Mouse (Mus musculus) erythroblast, embryonic 14.5 days (primary cell): ENCODE data around the gene 1700122O11Rik. TPM values are rescaled to one million over a fixed set of nuclear protein-coding genes. Genes with fewer than 3 reads are reported as not detected.

Source experiments
- H3K27me3 ChIP-seq: 2 replicates; pipeline ENCODE4 v1.6.1; 2012; ENCODE audit warnings: inconsistent platforms; ENCODE audit not compliant: control insufficient read depth
- H3K36me3 ChIP-seq: 2 replicates; pipeline ENCODE4 v1.6.1; 2012; ENCODE audit warnings: mild to moderate bottlenecking, inconsistent platforms; ENCODE audit not compliant: control insufficient read depth
- H3K4me1 ChIP-seq: 2 replicates; pipeline ENCODE4 v1.6.1; 2012; ENCODE audit warnings: inconsistent platforms; ENCODE audit not compliant: control insufficient read depth
- H3K4me3 ChIP-seq: replicated peaks from 2 replicates; pipeline ENCODE3; 2012; ENCODE audit warnings: moderate library complexity, mild to moderate bottlenecking, inconsistent platforms
- H3K9me3 ChIP-seq: 2 replicates; pipeline ENCODE4 v1.6.1; 2012; ENCODE audit warnings: low read length, inconsistent platforms, mixed read lengths; ENCODE audit not compliant: control insufficient read depth
- GATA1 ChIP-seq: IDR thresholded peaks from 2 replicates; pipeline ENCODE4 v1.6.1; 2012; ENCODE audit warnings: low read length, inconsistent platforms, mixed read lengths
- TAL1 ChIP-seq: IDR thresholded peaks from 3 replicates; pipeline ENCODE4 v1.6.1; 2012; ENCODE audit warnings: low read length, inconsistent platforms, mixed read lengths
- polyA plus RNA-seq: library from polyadenylated mRNA; stranded (reverse); fragments of >175 nt; gene quantifications from 2 replicates; pipeline ENCODE4 v1.2.3, GENCODE M21; 2012

Gene 1700122O11Rik
- polyA plus RNA-seq, 1 experiment = not detected

DNA sequence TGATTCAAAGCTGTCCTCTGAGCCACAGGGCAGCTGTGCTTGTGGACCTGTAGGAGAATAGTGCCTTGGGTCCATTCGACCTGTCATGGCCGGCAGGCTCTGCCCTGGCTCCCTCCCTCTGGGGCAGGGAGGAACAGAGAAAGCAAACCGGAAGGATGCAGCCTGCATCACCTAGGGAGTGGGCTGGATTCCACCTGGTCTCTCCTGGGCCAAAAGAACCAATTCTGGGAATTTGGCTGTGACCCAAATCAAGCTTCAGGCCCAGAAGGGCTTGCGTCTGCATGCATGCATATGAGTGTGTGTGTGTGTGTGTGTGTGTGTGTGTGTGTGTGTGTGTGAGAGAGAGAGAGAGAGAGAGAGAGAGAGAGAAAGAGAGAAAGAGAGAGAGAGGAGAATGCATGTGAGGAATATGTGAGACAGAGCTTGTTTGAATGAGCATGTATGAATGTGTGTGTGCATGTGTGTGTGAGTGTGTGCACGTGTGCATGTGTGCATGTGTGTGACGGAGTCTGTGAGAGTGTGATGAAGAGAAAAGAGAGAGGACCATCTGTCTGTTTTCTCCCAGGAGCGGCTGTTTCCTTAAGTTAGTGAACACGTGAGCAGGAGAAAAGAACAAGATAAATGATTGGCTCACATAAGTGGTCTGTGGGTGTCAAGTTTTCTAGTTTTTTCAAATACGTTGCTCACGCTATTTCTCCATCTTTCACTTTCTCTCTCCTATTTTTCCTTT lies 14.4 kb upstream of the 1700122O11Rik start:
- TF ChIP-seq GATA1 = no peak
- no peaks in the 10 kb centered on the region for H3K36me3 ChIP-seq
- H3K4me1 ChIP-seq = no peaks in the 10 kb centered on the region
- H3K9me3 ChIP-seq = peaks cover 3% of the 10 kb centered on the region; the same call in 1 of the 2 replicates
- peaks cover 17% of the 10 kb centered on the region for H3K27me3 ChIP-seq
- no peak overlapping the region for H3K4me3 ChIP-seq

DNA sequence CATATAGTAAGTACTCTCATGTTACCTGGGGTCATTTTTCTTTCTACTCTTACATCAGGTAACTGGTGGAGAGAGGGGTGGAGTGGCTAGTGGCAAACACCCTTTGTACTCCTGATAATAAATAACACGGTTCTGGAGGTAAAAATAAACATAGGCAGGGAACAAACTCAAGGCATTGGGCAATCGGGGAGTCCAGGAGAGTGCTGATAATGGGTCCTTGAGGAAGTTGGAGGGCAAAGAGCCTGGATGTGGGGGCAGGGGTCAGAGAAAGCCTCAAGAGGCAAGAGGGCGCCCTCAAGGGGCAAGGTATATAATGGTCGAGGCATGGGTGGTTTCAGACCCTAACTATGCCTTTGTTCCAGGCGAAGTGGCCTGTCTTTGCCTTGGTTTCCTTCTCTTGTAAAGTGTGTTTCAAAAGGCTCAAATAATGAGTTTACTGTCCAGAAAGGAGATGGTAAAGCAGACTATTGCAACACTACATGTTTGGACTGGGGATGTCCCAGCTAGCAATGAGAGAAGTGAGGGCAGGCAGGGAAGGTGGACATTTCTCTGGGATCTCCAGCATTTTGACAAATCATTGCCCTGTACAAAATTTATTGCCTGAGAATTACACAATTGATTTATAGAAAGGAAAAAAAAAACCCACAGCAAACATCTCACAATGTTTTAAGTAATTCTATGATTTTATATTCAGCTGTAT lies 13.7 kb upstream of the 1700122O11Rik start:
- TF ChIP-seq GATA1 = no peak
- no peak for TF ChIP-seq TAL1
- Histone ChIP-seq H3K9me3 (peaks cover 3% of the 10 kb centered on the region; the same call in 1 of the 2 replicates), H3K27me3 (peaks cover 10% of the 10 kb centered on the region), H3K36me3 (no peaks in the 10 kb centered on the region), H3K4me1 (no peaks in the 10 kb centered on the region), H3K4me3 (no peak overlapping the region)

DNA sequence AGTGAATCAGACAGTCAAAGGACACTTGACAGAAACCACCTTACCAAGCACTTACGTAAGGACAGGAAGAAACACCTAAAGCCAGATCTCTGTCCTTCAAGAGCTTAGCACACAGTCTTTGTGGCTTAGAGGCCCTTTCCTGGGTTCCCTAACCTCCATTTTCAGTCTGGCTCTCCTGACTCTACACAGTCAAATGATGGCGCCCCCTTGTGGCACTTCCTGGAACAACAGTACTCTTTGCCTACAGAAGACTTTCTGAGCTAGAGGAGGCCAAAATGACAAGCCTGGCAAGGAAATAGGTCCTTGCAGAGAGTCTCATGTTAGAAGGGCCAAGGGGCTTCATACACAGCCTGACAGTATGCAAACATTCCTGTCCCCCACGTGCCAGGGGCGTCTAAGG lies 7.5 kb upstream of the 1700122O11Rik start:
- Histone ChIP-seq H3K4me3 (no peak overlapping the region), H3K27me3 (peaks cover 15% of the 10 kb centered on the region), H3K9me3 (no peaks in the 10 kb centered on the region), H3K36me3 (no peaks in the 10 kb centered on the region), H3K4me1 (peaks cover 8% of the 10 kb centered on the region)
- TF ChIP-seq GATA1 (no peak), TAL1 (no peak)

GRCm38 (mm10) chr17:48043154-48043880 lies 5.2 kb upstream of the 1700122O11Rik start:
- Histone ChIP-seq H3K9me3 (no peaks in the 10 kb centered on the region), H3K36me3 (no peaks in the 10 kb centered on the region), H3K27me3 (peaks cover 27% of the 10 kb centered on the region), H3K4me3 (no peak overlapping the region), H3K4me1 (peaks cover 16% of the 10 kb centered on the region)
- TF ChIP-seq GATA1 (no peak), TAL1 (no peak)

GRCm38 (mm10) chr17:48041351-48042287 lies 3.5 kb upstream of the 1700122O11Rik start:
- Histone ChIP-seq H3K36me3 (no peaks in the 10 kb centered on the region), H3K9me3 (no peaks in the 10 kb centered on the region), H3K4me3 (peak overlapping the region; percentile 36), H3K4me1 (peaks cover 16% of the 10 kb centered on the region), H3K27me3 (peaks cover 27% of the 10 kb centered on the region)
- no peak for TF ChIP-seq TAL1

DNA sequence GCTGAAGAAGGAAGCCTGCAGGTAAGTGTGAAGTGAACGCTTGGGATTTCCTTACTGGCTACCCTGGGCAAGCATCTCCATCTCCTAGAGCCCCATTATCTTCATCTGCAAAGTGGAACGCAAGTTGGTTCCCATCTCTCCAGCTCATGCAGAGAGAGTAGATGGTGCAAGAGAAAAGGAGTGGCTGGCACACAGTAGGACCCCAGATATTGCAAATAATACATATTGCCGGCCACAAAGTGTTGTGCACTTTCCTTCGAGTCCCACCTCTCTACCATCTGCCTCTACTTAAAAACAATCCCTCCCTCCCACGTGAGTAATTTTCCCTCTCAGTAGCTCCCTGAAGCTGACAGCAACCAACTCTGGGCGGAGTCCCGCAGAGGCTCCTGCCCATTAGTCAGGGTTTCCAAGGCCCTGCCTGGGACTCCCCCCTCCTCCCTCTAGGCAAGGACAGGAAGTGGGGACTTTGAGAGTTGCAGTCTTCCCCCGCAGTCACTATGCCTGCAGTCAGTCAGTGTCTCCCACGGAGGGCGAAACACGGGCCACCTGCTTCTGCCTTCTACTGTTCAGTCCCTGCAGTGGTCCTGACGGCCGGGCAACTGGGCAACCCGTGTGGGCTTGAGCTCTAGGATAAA lies 1.3 kb upstream of the 1700122O11Rik start:
- H3K36me3 ChIP-seq = no peaks in the 10 kb centered on the region
- TF ChIP-seq TAL1 (no peak), GATA1 (no peak)
- peaks cover 16% of the 10 kb centered on the region for H3K4me1 ChIP-seq
- peaks cover 27% of the 10 kb centered on the region for H3K27me3 ChIP-seq
- H3K9me3 ChIP-seq = peaks cover 2% of the 10 kb centered on the region; the same call in 1 of the 2 replicates
- no peak overlapping the region for H3K4me3 ChIP-seq

- Histone ChIP-seq H3K9me3 (peaks cover 7% of the 10 kb centered on the region; the same call in 1 of the 2 replicates), H3K27me3 (peaks cover 26% of the 10 kb centered on the region), H3K4me1 (peaks cover 18% of the 10 kb centered on the region), H3K36me3 (no peaks in the 10 kb centered on the region), H3K4me3 (no peak overlapping the region)
- no peak for TF ChIP-seq GATA1
- TF ChIP-seq TAL1 = no peak
Observed at GRCm38 (mm10) chr17:48036921-48037320, 1.2 kb downstream of the 1700122O11Rik start.

- Histone ChIP-seq H3K4me3 (no peak overlapping the region), H3K27me3 (peaks cover 28% of the 10 kb centered on the region)
Observed at GRCm38 (mm10) chr17:48031521-48032430, 6.3 kb downstream of the 1700122O11Rik start.

More at GRCm38 (mm10) chr17:48031521-48032430, 6.3 kb downstream of the 1700122O11Rik start:
- no peak for TF ChIP-seq TAL1
- no peak for TF ChIP-seq GATA1
- Histone ChIP-seq H3K36me3 (no peaks in the 10 kb centered on the region), H3K9me3 (peaks cover 11% of the 10 kb centered on the region; the same call in 1 of the 2 replicates), H3K4me1 (peaks cover 4% of the 10 kb centered on the region)
